Mouse (Mus musculus): ENCODE results near the gene Olfr330.

GRCm38 (mm10) chr11:58578636-58579035 lies 44.0 kb upstream of the Olfr330 start:
- TF ChIP-seq CTCF (IDR thresholded peaks at IDR 0.05; ENCODE audit: low read depth) (no peak), EP300 (IDR thresholded peaks at IDR 0.05; ENCODE audit: low read depth) (no peak)

Data from heart, postnatal 0 days (tissue).